Mouse (Mus musculus) kidney, postnatal 0 days (tissue): Measurements from ENCODE around the gene Toe1. TPM values are rescaled to one million over a fixed set of nuclear protein-coding genes. Genes with fewer than 3 reads are reported as not detected.

ENCODE experiments used
- ATAC-seq: fragments of 200-750 bp; cut with Nextera tagmentation; replicated peaks from 2 replicates; pipeline ENCODE4 v1.8.0; 2017; ENCODE audit warnings: low read depth, moderate number of reproducible peaks, moderate TSS enrichment, moderate library complexity; ENCODE audit not compliant: low FRiP score
- DNase-seq: peaks from one replicate; pipeline ENCODE4 v3.0.0-alpha.2; 2016; ENCODE audit warnings: low spot score
- H3K27ac ChIP-seq: fragments of 300-500 bp; sonication (generic); 2 replicates; pipeline ENCODE4 v1.5.1; 2014; ENCODE audit warnings: mild to moderate bottlenecking
- H3K27me3 ChIP-seq: fragments of 300-500 bp; sonication (generic); 2 replicates; pipeline ENCODE4 v1.6.1; 2014; ENCODE audit warnings: low read length, mixed read lengths; ENCODE audit not compliant: insufficient read depth
- H3K36me3 ChIP-seq: fragments of 300-500 bp; sonication (generic); 2 replicates; pipeline ENCODE4 v1.6.1; 2014; ENCODE audit warnings: low read length, mixed read lengths; ENCODE audit not compliant: insufficient read depth
- H3K4me1 ChIP-seq: fragments of 300-500 bp; sonication (generic); replicated peaks from 2 replicates; pipeline ENCODE4 v1.6.1; 2014; ENCODE audit warnings: antibody characterized with exemption, low read length, mixed read lengths; ENCODE audit not compliant: insufficient read depth
- H3K4me2 ChIP-seq: fragments of 300-500 bp; sonication (generic); 2 replicates; pipeline ENCODE4 v1.6.1; 2014; ENCODE audit warnings: mild to moderate bottlenecking, low read length, moderate library complexity, mixed read lengths
- H3K4me3 ChIP-seq: fragments of 300-500 bp; sonication (generic); replicated peaks from 2 replicates; pipeline ENCODE4 v1.5.1; 2014; ENCODE audit warnings: low read depth, low read length
- H3K9ac ChIP-seq: fragments of 300-500 bp; sonication (generic); 2 replicates; pipeline ENCODE4 v1.6.1; 2014; ENCODE audit warnings: low read depth, low read length
- H3K9me3 ChIP-seq: fragments of 300-500 bp; sonication (generic); replicated peaks from 2 replicates; pipeline ENCODE4 v1.6.1; 2016; ENCODE audit warnings: low read length, inconsistent platforms, mixed read lengths
- CTCF ChIP-seq: IDR thresholded peaks from 2 replicates; pipeline ENCODE4 v1.5.1; 2016; ENCODE audit warnings: antibody characterized with exemption, low read depth, mild to moderate bottlenecking, moderate library complexity
- WGBS: fragments of 180-500 bp; shearing (Covaris S2); extraction: QIAGEN DNeasy Blood & Tissue Kit; methylation state at CpG from one replicate; pipeline ENCODE4 v1.1.7; 2014; 5-methylcytosine and 5-hydroxymethylcytosine counted together
- polyA plus RNA-seq: library from polyadenylated mRNA; unstranded; fragments of >200 nt; fragmentation: Nextera tagmentation; extraction: Ambion mirVana; gene quantifications from 2 replicates; pipeline ENCODE4 v1.2.1, GENCODE M21; 2015

Gene Toe1
- polyA plus RNA-seq, 1 experiment from 2014 or later, result 28.9 TPM

DNA sequence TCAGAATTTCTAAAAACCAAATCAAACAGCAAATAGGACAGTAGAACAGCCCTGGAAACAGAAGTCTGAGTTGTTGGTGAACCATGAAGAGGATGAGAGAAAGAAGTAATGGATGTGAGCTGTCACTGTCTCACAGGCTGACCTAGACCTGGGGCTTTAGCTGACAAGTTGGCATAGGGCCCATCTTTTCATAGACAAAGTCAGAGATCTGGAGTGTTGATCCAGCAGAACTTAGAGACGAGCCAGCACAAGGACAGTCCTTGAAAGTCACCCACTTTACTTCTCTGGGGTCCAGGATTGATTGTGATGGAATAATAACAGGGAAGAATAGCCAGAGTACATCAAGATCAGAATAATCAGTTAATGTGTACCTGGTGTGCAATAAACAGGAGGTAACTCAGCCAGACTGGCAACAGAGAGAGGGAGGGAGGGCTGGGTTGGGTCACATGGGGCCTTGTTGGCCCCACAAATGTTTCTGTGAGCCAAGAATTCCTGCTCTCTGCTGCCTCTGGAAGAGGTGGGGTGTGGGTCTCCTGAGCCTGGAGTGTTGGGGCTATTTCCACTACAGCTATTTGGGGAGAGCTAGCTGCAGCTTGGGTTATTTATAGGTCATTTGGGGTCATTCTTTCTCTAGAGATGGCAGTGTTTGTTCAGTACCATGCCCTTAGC is 10.9 kb downstream of the Toe1 start:
- Histone ChIP-seq H3K9me3 (no peaks in the 10 kb centered on the region), H3K27me3 (no peaks in the 10 kb centered on the region), H3K9ac (no peak overlapping the region), H3K27ac (no peak overlapping the region; the same call in 1 of the 2 replicates), H3K4me2 (no peak overlapping the region), H3K4me1 (no peaks in the 10 kb centered on the region), H3K4me3 (no peak overlapping the region), H3K36me3 (peaks cover under 1% of the 10 kb centered on the region; the same call in 1 of the 2 replicates)
- TF ChIP-seq CTCF, result no peak
- ATAC-seq (no peak), DNase-seq (no peak)
- 57% methylated on average over 1 of the region's 1 CpGs for WGBS

DNA sequence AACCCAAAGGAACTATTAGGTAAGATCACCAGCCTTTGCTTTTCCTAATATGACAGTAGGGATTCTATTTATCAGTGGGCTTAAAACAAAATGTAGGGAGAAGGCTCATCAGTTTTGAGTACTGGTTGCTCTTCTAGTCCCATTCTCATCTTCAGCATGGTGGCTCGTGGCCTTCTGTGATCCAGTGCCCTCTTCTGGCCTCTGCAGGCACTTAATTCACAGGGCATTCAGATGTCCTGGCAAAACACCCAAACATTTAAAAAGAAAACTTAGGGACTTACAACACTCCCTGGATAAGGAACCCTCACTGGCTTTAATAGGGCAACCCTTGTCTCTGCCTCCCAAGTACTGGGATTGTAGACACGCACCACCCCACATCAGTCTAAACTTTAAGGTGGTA is 13.2 kb downstream of the Toe1 start:
- peak; percentile 49 for TF ChIP-seq CTCF
- no peaks in the 10 kb centered on the region for H3K36me3 ChIP-seq
- H3K27ac ChIP-seq, result no peak overlapping the region
- WGBS, result 73% methylated on average over 2 of the region's 2 CpGs
- no peaks in the 10 kb centered on the region for H3K9me3 ChIP-seq
- no peak overlapping the region for H3K9ac ChIP-seq
- DNase-seq (no peak), ATAC-seq (no peak)
- no peak overlapping the region for H3K4me2 ChIP-seq
- H3K4me3 ChIP-seq, result no peak overlapping the region
- no peaks in the 10 kb centered on the region for H3K27me3 ChIP-seq
- H3K4me1 ChIP-seq, result no peaks in the 10 kb centered on the region

DNA sequence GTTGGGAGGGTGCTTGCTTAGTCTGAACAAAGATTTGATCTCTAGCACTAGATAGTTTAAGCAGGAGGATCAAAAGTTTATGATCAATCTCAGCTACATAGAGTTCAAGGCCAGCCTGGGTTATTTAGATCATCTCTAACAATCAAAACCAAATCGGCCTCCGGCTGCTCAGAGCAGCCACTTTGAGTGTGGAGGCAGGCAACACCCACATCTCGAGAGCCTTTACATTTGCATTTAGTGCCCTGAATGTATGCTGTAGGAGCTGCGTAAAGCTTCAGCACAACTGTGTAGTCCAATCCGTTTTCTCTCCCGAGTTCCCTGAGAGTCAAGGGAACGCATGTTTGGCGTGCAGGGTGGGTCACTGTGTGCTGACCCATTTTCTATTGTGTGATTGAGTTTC is 15.0 kb downstream of the Toe1 start:
- no peaks in the 10 kb centered on the region for H3K36me3 ChIP-seq
- no peak overlapping the region for H3K4me2 ChIP-seq
- no peak overlapping the region for H3K4me3 ChIP-seq
- no peak for DNase-seq
- WGBS, result 85% methylated on average over 8 of the region's 8 CpGs
- H3K27me3 ChIP-seq, result no peaks in the 10 kb centered on the region
- no peak overlapping the region for H3K9ac ChIP-seq
- no peaks in the 10 kb centered on the region for H3K9me3 ChIP-seq
- no peak for ATAC-seq
- no peaks in the 10 kb centered on the region for H3K4me1 ChIP-seq
- TF ChIP-seq CTCF, result no peak
- H3K27ac ChIP-seq, result no peak overlapping the region

DNA sequence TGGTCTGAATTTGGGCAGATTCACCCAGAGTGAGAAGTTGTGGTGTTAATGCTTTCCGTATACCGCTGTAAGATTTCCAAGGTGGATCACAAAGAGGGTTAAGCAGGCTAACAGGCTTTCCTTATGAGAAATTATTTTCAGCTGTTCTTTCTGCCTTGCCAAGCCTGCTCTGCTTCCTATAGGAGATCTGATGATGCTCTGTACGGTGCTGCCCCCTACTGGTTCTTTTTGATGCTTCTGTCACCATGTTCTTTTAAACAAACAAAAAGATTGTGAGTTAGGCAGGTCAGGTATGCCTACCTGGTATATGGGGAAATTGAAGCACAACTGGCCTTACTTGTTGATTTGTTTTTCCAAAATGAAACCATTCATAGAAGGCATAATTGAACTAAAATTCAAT is 18.5 kb downstream of the Toe1 start:
- no peak for ATAC-seq
- H3K27ac ChIP-seq, result no peak overlapping the region

DNA sequence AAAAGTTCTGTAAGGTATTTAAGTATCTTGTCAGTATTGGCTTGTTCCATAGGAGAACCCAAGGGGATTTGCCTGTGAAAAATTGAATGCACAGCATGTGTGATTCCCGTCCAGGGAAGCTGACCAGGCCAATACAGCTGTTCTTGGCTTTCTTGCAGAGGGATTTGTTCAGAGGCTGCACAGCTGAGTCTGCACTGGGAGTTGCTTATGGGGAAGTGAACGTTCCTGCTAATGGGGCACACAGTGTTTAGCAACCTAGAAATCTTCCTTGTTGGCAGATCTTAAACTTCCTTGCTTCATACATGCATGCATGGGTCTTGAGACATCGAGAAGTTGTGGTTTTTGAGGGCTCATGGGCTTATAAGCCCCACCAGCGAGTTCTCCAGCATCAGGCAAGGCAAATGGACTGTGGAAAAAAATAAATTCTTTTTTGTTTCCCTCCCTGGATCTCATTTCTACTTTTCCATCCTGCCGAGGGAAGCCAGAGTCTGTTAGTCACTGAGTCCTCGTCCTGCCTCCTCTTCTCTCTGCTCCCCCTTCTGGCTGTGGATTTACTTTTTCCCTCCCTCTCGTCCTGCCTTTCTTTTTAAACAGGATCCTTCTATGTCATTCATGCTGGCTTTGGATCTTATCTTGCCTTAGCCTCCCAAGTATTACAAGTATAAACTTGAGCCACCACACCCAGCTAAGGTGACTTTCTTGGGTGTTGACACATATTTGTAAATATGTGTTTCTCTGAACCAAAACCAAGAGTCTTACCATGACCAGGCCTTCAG is 19.3 kb downstream of the Toe1 start:
- no peaks in the 10 kb centered on the region for H3K9me3 ChIP-seq
- ATAC-seq (no peak), DNase-seq (peak; percentile 16)
- peak; percentile 36; the same call in 1 of the 2 replicates for TF ChIP-seq CTCF
- H3K4me1 ChIP-seq, result no peaks in the 10 kb centered on the region
- no peaks in the 10 kb centered on the region for H3K27me3 ChIP-seq
- no peaks in the 10 kb centered on the region for H3K36me3 ChIP-seq
- no peak overlapping the region for H3K4me3 ChIP-seq
- no peak overlapping the region for H3K9ac ChIP-seq
- WGBS, result 45% methylated on average over 7 of the region's 7 CpGs
- no peak overlapping the region for H3K27ac ChIP-seq
- H3K4me2 ChIP-seq, result no peak overlapping the region

More for the DNA sequence above, 18.5 kb downstream of the Toe1 start:
- H3K4me3 ChIP-seq, result no peak overlapping the region
- H3K9ac ChIP-seq, result no peak overlapping the region
- no peaks in the 10 kb centered on the region for H3K9me3 ChIP-seq
- H3K27me3 ChIP-seq, result no peaks in the 10 kb centered on the region
- DNase-seq, result peak; percentile 93
- H3K36me3 ChIP-seq, result no peaks in the 10 kb centered on the region
- H3K4me2 ChIP-seq, result no peak overlapping the region
- 6% methylated on average over 3 of the region's 3 CpGs for WGBS
- TF ChIP-seq CTCF, result peak; percentile 93
- no peaks in the 10 kb centered on the region for H3K4me1 ChIP-seq

DNA sequence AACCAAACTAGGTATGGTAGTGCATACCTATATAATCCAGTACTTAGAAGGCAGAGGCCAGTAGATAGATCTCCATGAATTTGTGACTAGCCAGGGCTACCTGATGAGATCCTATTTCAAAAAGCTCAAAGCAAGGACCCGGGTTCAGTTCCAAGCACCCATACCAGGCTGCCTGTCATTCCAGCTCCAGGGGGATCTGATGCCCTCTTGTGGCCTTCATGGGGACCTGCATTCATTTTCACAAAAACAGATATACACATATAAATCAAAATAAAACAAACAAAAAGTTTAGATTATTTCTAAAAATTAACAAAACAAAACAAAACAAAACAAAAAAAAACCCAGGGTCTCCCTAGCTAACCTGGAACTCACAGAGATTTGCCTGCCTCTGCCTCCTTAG is 20.9 kb downstream of the Toe1 start:
- no peak for ATAC-seq
- WGBS, result 93% methylated on average over 1 of the region's 1 CpGs
- TF ChIP-seq CTCF, result peak; percentile 39
- H3K4me3 ChIP-seq, result no peak overlapping the region
- H3K36me3 ChIP-seq, result no peaks in the 10 kb centered on the region
- no peak for DNase-seq
- no peaks in the 10 kb centered on the region for H3K4me1 ChIP-seq
- H3K4me2 ChIP-seq, result no peak overlapping the region
- H3K9me3 ChIP-seq, result no peaks in the 10 kb centered on the region
- H3K9ac ChIP-seq, result no peak overlapping the region
- no peak overlapping the region for H3K27ac ChIP-seq
- no peaks in the 10 kb centered on the region for H3K27me3 ChIP-seq
